Mouse (Mus musculus) MEL (cell line): ENCODE measurements around the gene Dhrs1.

ENCODE experiments used
- E2F4 ChIP-seq: IDR thresholded peaks from 2 replicates; pipeline ENCODE4 v1.6.1; 2011; ENCODE audit warnings: low read depth, low read length, improper control_type of control experiment, borderline replicate concordance
- GATA1 ChIP-seq: IDR thresholded peaks from 2 replicates; pipeline ENCODE4 v1.6.1; 2011; ENCODE audit warnings: low read depth, low read length, improper control_type of control experiment
- RCOR1 ChIP-seq: IDR thresholded peaks from 2 replicates; pipeline ENCODE4 v1.6.1; 2012; ENCODE audit warnings: low read depth, mild to moderate bottlenecking, inconsistent platforms, low read length, improper control_type of control experiment

DNA sequence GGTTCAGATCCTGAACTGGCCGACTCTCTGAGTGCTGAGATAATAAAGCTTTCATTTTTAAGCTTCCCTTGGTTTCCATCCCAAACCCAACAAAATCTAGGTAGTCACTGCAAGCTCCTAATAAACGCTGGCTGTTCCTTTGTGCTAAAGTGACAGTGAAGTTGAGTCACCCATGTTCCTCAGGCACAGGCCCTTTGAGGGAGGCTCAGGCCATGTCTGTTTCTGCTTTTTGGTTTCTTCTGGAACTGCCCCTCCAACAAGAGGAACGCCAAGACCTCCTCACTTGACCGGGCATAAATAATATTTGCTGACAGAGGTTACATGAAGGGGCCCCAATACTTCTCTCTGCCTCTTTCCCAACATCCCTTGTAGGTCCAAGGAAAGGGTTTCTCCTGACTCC lies 9.7 kb downstream of the Dhrs1 start:
- TF ChIP-seq GATA1 (no peak), E2F4 (no peak), RCOR1 (no peak)
